Mouse (Mus musculus) cerebellum, adult 2 months (tissue): ENCODE results near the gene Gm21671.
"Not testable (repeated sequence)": the region's sequence is repeated elsewhere in the genome, so short reads cannot be mapped to it uniquely, and the experiment has no call there.

Source experiments
- CTCF ChIP-seq: fragments of 200-500 bp; IDR thresholded peaks from 2 replicates; pipeline ENCODE4 v1.5.1; 2011; ENCODE audit warnings: low read depth, mild to moderate bottlenecking, control low read depth, low read length, moderate library complexity, borderline replicate concordance; ENCODE audit not compliant: insufficient read depth
- POLR2A ChIP-seq: fragments of 200-500 bp; IDR thresholded peaks from 2 replicates; pipeline ENCODE4 v1.6.1; 2011; ENCODE audit warnings: low read length, control low read depth, borderline replicate concordance; ENCODE audit not compliant: insufficient read depth

GRCm38 (mm10) chr5:25945391-25945790, 8.8 kb downstream of the Gm21671 start:
- TF ChIP-seq CTCF, POLR2A: not testable (repeated sequence)
